Mouse (Mus musculus): ENCODE results near the gene Gabbr1. TPM values are rescaled to one million over a fixed set of nuclear protein-coding genes. Genes with fewer than 3 reads are reported as not detected.
A peak's percentile ranks its signal among the peaks of the same experiment; 100 is the strongest.

Gene Gabbr1
- polyA plus RNA-seq (2012; rRNA removed) = 28.7 and 29.7 TPM in 2 replicates

DNA sequence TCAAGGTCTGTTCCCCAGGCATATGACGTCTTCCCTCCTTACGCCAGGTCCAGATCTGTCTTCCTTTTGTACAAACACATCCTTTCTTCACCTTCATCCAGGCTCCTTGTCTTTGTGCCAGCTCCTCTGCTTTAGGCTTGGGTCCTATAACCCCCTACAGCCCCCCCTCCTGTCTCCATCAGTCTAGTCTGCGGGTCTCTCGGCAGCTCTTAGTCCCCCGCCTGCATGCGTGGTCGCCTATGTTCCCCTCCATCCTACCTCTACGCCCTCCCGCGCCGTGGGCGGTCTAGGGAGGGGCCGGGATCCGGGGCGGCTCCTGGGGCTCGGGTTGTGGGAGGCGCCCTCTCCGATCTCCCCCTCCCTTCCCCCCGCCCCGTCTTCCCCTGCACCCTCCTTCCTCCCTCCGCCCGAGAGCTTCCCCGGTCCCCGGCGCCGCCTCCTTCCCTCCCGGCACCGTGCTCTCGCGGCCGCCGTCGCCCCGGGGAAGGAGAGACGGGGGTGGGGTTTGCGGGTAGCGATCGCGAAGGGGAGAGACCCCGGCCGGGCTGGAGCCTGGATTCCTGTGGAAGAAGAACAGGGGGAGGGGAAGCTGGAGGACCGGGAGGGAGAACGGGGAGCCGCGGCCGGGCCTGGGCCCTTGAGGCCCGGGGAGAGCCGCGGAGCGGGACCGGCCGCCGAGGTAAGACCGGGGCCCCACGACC, at the start of gene Gabbr1:
TSS of gene Gabbr1 (plus strand) at position 356 of the 701 bp plus-strand sequence.
- DNase-seq (ENCODE audit: low read depth in 1 of 2, low spot score in 2 of 2) = peak; percentile 25 to 73
- H3K27ac ChIP-seq (ENCODE audit: insufficient read depth, low read length) = peak within 1 kb of the TSS; percentile 7; the same call in 1 of the 2 replicates
- WGBS = 2% methylated on average over 53 of the region's 55 CpGs

DNA sequence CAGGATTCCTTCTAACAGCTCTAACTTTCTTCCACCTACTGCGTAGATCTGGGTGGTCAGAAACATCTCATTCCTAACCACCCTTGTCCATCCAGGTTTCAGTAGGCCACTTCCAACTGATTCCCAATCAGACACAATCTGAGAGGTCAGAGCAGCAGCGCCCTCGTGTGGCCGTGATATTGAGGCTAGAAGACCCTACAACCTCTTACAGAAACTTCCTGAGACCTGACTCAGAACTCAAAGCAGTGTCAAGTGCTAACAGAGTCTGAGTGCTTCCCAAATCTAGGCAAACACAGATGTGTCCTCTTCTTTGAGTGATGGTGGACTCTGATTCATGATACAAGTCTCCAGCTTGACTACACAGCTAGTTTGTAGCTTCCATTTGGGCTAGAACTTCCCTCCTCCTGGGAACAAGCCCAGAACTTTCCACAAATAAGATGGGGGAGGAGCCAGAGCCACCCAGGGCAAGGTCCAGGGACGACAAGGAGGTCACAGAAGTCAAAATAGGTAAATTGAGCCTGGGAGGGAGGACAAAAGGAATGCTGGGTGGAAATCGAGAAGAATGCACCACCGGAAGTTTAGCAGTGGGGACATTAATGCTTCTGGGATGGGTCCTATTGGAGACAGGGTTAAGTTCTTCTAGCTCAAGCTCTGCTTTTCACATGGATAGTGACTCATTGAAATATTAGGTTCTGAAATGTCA, 48.6 kb upstream of the Gabbr1 start:
- no peak overlapping the region for H3K27ac ChIP-seq (ENCODE audit: insufficient read depth, low read length)
- no peaks in the 10 kb centered on the region for H3K36me3 ChIP-seq (ENCODE audit: control insufficient read depth, insufficient read depth, low read length)
- H3K4me3 ChIP-seq (ENCODE audit: extremely low read depth, insufficient read depth, insufficient read length) = no peak overlapping the region
- TF ChIP-seq POLR2A (IDR thresholded peaks at IDR 0.05; ENCODE audit: low read depth, low read length) (no peak), CTCF (IDR thresholded peaks at IDR 0.05; ENCODE audit: extremely low read depth, insufficient read depth, insufficient read length, insufficient replicate concordance) (peak; percentile 70; the same call in 1 of the 2 replicates)
- DNase-seq (ENCODE audit: low read depth in 1 of 2, low spot score in 2 of 2) = peak in 1 of 2 experiments; percentile 41
- no peaks in the 10 kb centered on the region for H3K27me3 ChIP-seq (ENCODE audit: control insufficient read depth, insufficient read depth, low read length)
- 32% methylated on average over 7 of the region's 7 CpGs for WGBS
- peaks cover 1% of the 10 kb centered on the region; the same call in 1 of the 2 replicates for H3K4me1 ChIP-seq (ENCODE audit: control insufficient read depth, insufficient read depth, insufficient read length)

More for the DNA sequence above, at the start of gene Gabbr1:
- H3K4me1 ChIP-seq (ENCODE audit: control insufficient read depth, insufficient read depth, insufficient read length) = peaks cover 16% of the 10 kb centered on the region
- peak within 1 kb of the TSS; percentile 74 for H3K4me3 ChIP-seq (ENCODE audit: extremely low read depth, insufficient read depth, insufficient read length)
- peaks cover 5% of the 10 kb centered on the region; the same call in 1 of the 2 replicates for H3K27me3 ChIP-seq (ENCODE audit: control insufficient read depth, insufficient read depth, low read length)
- H3K36me3 ChIP-seq (ENCODE audit: control insufficient read depth, insufficient read depth, low read length) = no peaks in the 10 kb centered on the region
- no peak for TF ChIP-seq CTCF (IDR thresholded peaks at IDR 0.05; ENCODE audit: extremely low read depth, insufficient read depth, insufficient read length, insufficient replicate concordance)
- no peak for TF ChIP-seq POLR2A (IDR thresholded peaks at IDR 0.05; ENCODE audit: low read depth, low read length)

DNA sequence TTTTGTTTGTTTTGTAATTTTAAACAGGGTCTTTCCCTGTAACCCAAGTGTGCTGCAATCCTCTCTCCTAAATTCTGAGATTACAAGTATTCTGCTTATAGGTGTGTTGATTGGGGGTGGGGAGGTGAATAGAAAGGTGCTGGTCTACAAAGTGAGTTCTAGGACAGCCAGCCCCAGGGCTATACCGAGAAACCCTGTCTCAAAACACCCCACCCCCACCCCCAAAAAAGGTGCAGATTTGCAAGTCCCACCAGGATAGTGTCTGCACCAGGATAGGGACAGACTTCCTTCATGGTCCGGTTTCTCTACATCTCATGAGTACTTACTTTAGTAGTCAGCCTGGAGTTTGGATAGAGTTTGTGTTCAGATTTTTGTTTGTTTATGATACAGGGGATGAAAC, 47.3 kb upstream of the Gabbr1 start:
- peaks cover 2% of the 10 kb centered on the region for H3K4me1 ChIP-seq (ENCODE audit: control insufficient read depth, insufficient read depth, insufficient read length)
- TF ChIP-seq CTCF (IDR thresholded peaks at IDR 0.05; ENCODE audit: extremely low read depth, insufficient read depth, insufficient read length, insufficient replicate concordance) (no peak), POLR2A (IDR thresholded peaks at IDR 0.05; ENCODE audit: low read depth, low read length) (no peak)
- no peaks in the 10 kb centered on the region for H3K36me3 ChIP-seq (ENCODE audit: control insufficient read depth, insufficient read depth, low read length)
- no peak overlapping the region for H3K4me3 ChIP-seq (ENCODE audit: extremely low read depth, insufficient read depth, insufficient read length)
- WGBS = 85% methylated on average over 2 of the region's 2 CpGs
- no peak for DNase-seq (ENCODE audit: low read depth in 1 of 2, low spot score in 2 of 2)
- peaks cover 5% of the 10 kb centered on the region; the same call in 1 of the 2 replicates for H3K27me3 ChIP-seq (ENCODE audit: control insufficient read depth, insufficient read depth, low read length)
- H3K27ac ChIP-seq (ENCODE audit: insufficient read depth, low read length) = no peak overlapping the region

DNA sequence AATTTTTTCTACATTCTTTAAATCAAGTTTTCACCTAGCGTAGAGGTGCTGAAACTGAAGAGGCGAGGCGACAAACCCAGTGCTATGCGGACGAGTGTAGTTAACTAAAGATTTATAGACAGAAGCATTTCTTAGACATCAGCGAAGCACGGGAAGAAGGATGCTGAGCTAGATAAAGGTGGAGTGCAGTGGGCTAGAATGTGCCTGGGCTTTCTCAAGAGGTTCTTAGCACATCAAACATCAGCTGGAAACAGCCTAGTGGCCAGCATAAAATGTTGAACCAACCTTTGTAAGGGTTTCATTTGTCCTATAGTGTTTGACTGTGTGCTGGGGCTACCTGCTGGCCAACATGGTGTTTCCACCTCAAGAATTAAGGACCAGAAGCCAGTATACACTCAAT, 44.9 kb upstream of the Gabbr1 start, which contains the start of gene Zfp57:
TSS of gene Zfp57 (plus strand) at position 301 of the 400 bp plus-strand sequence.
- Histone ChIP-seq H3K27ac (ENCODE audit: insufficient read depth, low read length) (no peak within 1 kb of the TSS), H3K4me1 (ENCODE audit: control insufficient read depth, insufficient read depth, insufficient read length) (peaks cover 2% of the 10 kb centered on the region), H3K4me3 (ENCODE audit: extremely low read depth, insufficient read depth, insufficient read length) (no peak within 1 kb of the TSS), H3K27me3 (ENCODE audit: control insufficient read depth, insufficient read depth, low read length) (peaks cover 5% of the 10 kb centered on the region; the same call in 1 of the 2 replicates), H3K36me3 (ENCODE audit: control insufficient read depth, insufficient read depth, low read length) (no peaks in the 10 kb centered on the region)
- DNase-seq (ENCODE audit: low read depth in 1 of 2, low spot score in 2 of 2) = no peak
- WGBS = 91% methylated on average over 7 of the region's 7 CpGs
- TF ChIP-seq POLR2A (IDR thresholded peaks at IDR 0.05; ENCODE audit: low read depth, low read length) (no peak), CTCF (IDR thresholded peaks at IDR 0.05; ENCODE audit: extremely low read depth, insufficient read depth, insufficient read length, insufficient replicate concordance) (no peak)

DNA sequence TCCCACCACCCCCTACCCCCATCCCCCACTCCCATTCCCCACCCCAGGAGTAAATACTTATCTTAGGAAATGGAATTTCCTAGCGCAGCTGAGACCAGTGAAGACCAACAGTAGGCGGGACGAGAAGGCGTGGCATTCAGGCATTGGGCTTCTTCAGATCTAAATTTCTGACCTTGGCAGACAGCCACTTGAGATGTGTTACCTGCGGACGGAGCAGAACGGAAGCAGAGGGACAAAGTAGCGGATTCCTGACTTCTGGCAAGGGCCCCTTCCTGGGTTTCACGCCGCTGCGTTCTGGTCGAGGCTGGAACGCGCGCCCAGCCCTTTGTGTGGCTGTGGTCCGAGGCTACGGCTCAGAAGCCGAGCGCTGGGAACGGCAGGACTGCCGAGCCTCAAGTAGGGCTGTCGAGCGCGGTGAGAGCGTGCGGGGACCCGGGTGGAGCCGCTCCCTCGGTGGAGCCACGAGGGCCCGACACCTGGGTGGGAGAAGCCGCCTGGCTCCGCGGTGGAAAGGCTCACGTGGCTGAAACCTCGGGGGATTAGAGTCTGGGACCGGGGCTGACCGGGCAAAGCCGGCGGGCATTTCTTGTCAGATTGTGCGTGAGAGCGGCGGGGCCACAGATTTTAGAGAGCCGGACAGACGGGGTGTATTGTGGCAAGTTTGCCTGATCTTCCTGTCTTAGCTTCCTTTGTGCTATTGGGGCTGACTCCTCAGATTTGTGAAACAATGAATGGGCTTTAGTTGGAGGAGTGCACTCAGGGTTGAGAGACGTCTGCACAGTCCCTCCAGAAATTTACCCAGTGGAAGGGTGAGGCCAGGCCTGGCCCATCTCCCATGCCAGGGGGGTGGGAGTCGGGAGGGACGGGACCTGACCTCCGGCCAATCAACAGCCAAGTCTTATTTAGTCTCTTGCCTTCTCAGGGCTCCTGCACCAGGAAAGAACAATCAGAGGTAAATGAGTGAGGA, 43.1 kb upstream of the Gabbr1 start:
- no peak overlapping the region for H3K27ac ChIP-seq (ENCODE audit: insufficient read depth, low read length)
- no peak for DNase-seq (ENCODE audit: low read depth in 1 of 2, low spot score in 2 of 2)
- WGBS = 6% methylated on average over 49 of the region's 49 CpGs

DNA sequence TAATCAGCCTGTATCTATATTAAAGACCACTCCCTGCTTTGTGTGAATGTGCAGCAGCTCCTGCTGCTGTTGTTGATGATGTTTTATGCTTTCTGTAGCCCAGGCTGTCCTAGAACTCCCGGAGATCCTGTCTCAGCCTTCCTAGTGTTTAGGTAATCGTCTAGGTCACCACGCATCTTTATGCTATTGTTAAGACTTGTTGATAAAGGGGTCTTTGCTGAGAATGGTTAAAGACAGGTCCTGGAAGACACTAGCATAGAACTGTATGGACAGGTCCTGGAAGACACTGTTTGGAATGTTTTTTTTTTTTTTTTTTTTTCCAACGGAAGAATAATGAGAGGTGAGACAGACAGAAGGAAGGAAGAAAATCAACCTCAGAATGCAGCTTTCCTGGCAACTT, 42.4 kb upstream of the Gabbr1 start:
- no peaks in the 10 kb centered on the region for H3K36me3 ChIP-seq (ENCODE audit: control insufficient read depth, insufficient read depth, low read length)
- no peak for TF ChIP-seq POLR2A (IDR thresholded peaks at IDR 0.05; ENCODE audit: low read depth, low read length)
- no peak for TF ChIP-seq CTCF (IDR thresholded peaks at IDR 0.05; ENCODE audit: extremely low read depth, insufficient read depth, insufficient read length, insufficient replicate concordance)
- peaks cover 5% of the 10 kb centered on the region; the same call in 1 of the 2 replicates for H3K27me3 ChIP-seq (ENCODE audit: control insufficient read depth, insufficient read depth, low read length)
- DNase-seq (ENCODE audit: low read depth in 1 of 2, low spot score in 2 of 2) = no peak
- H3K27ac ChIP-seq (ENCODE audit: insufficient read depth, low read length) = no peak overlapping the region
- WGBS = 74% methylated on average over 4 of the region's 4 CpGs
- H3K4me3 ChIP-seq (ENCODE audit: extremely low read depth, insufficient read depth, insufficient read length) = no peak overlapping the region
- H3K4me1 ChIP-seq (ENCODE audit: control insufficient read depth, insufficient read depth, insufficient read length) = peaks cover 2% of the 10 kb centered on the region

More for the DNA sequence above, 43.1 kb upstream of the Gabbr1 start:
- H3K36me3 ChIP-seq (ENCODE audit: control insufficient read depth, insufficient read depth, low read length) = no peaks in the 10 kb centered on the region
- peaks cover 2% of the 10 kb centered on the region for H3K4me1 ChIP-seq (ENCODE audit: control insufficient read depth, insufficient read depth, insufficient read length)
- peaks cover 5% of the 10 kb centered on the region; the same call in 1 of the 2 replicates for H3K27me3 ChIP-seq (ENCODE audit: control insufficient read depth, insufficient read depth, low read length)
- H3K4me3 ChIP-seq (ENCODE audit: extremely low read depth, insufficient read depth, insufficient read length) = peak overlapping the region; percentile 25
- TF ChIP-seq CTCF (IDR thresholded peaks at IDR 0.05; ENCODE audit: extremely low read depth, insufficient read depth, insufficient read length, insufficient replicate concordance) = no peak
- no peak for TF ChIP-seq POLR2A (IDR thresholded peaks at IDR 0.05; ENCODE audit: low read depth, low read length)

Data from spleen, adult 2 months (tissue).